21 mouse cellular contexts compared by ENCODE assay signal in genomic region chr5:12563132-12563531, GRCm38 (mm10).
DNase-seq lines count a peak whose midpoint lies in the region; ATAC-seq and TF ChIP-seq lines count a peak whose summit lies in the region.
"Had no signal": no experiment of that assay in that cellular context is flagged by ENCODE, and none has a peak within 500 bp of the region (broad histone marks: within the 10 kb centered on the region; RNA-seq: fewer than 3 reads in every experiment).

No protein-coding gene starts in this region.

- no peak for TF ChIP-seq POLR2A in testis, adult 2 months (IDR thresholded peaks at IDR 0.05; ENCODE audit: control insufficient read depth, low read depth, low read length)
- TF ChIP-seq POLR2A in CH12.LX (IDR thresholded peaks at IDR 0.05; ENCODE audit: low read depth, low read length) = no peak

- dilution Hi-C loops in CH12.LX (cut with MboI; ENCODE audit: extremely low pct_ligation_motif_present, extremely low pct_unique_long_range_greater_than_20kb, low sequenced_read_pairs) = no loop called here

- H3K27me3 ChIP-seq in midbrain, embryonic 13.5 days = 0 out of 2 replicates have a peak, but pooled peaks cover 4% of the 10 kb centered on the region
- no peaks in the 10 kb centered on the region for H3K27me3 ChIP-seq in midbrain, embryonic 14.5 days (ENCODE audit: control insufficient read depth, insufficient read depth, low read length)
- H3K27me3 ChIP-seq in testis, adult 2 months (ENCODE audit: control insufficient read depth, insufficient read depth, low read length) = no peaks in the 10 kb centered on the region
- H3K27me3 ChIP-seq in CH12.LX (replicated peaks) = no peaks in the 10 kb centered on the region
- H3K27me3 ChIP-seq: Patski had no signal

- no peak overlapping the region for H3K4me2 ChIP-seq in midbrain, embryonic 13.5 days (replicated peaks)
- H3K4me2 ChIP-seq in midbrain, embryonic 14.5 days (ENCODE audit: low read length) = no peak overlapping the region
- no peak overlapping the region for H3K4me2 ChIP-seq in CH12.LX (ENCODE audit: insufficient read depth, low read depth, poor library complexity, severe bottlenecking)

- no peaks in the 10 kb centered on the region for H3K79me2 ChIP-seq in CH12.LX (replicated peaks; ENCODE audit: control insufficient read depth, extremely low read depth, insufficient read depth, poor library complexity, severe bottlenecking)

- ATAC-seq in midbrain, embryonic 13.5 days = 0 out of 2 replicates have a peak, but pooled peaks have one; percentile 15
- ATAC-seq in midbrain, embryonic 14.5 days (ENCODE audit: low FRiP score, low TSS enrichment) = no peak
- ATAC-seq: activated CD4-positive, CD25-positive, alpha-beta regulatory T cell, adult 4 months; CD4-positive, CD25-positive, alpha-beta regulatory T cell, adult 4 months; Patski had no signal

- no peaks in the 10 kb centered on the region for H3K9me3 ChIP-seq in midbrain, embryonic 13.5 days
- no peaks in the 10 kb centered on the region for H3K9me3 ChIP-seq in midbrain, embryonic 14.5 days (ENCODE audit: control insufficient read depth, low read length)
- H3K9me3 ChIP-seq in CH12.LX (replicated peaks; ENCODE audit: low read length) = peaks cover 24% of the 10 kb centered on the region
- H3K9me3 ChIP-seq: G1E had no signal

- TF ChIP-seq CTCF in testis, adult 2 months (IDR thresholded peaks at IDR 0.05; ENCODE audit: control insufficient read depth, insufficient read depth, insufficient replicate concordance, low read depth, low read length) = no peak
- TF ChIP-seq CTCF in CH12.LX (conservative IDR thresholded peaks at IDR 0.05 in 1 of 2, IDR thresholded peaks at IDR 0.05 in 1 of 2; ENCODE audit: low read depth in 2 of 2, low read length in 2 of 2) = no peak

- no peak overlapping the region for H3K9ac ChIP-seq in midbrain, embryonic 13.5 days (replicated peaks)
- no peak overlapping the region for H3K9ac ChIP-seq in midbrain, embryonic 14.5 days (replicated peaks; ENCODE audit: low read length)
- no peak overlapping the region for H3K9ac ChIP-seq in CH12.LX (ENCODE audit: insufficient read depth, low read depth)

- no peak overlapping the region for H3K4me3 ChIP-seq in midbrain, embryonic 13.5 days (replicated peaks)
- H3K4me3 ChIP-seq in midbrain, embryonic 14.5 days (replicated peaks; ENCODE audit: low read depth, low read length) = no peak overlapping the region
- H3K4me3 ChIP-seq in testis, adult 2 months (ENCODE audit: control insufficient read depth, low read depth, low read length) = peak overlapping the region; percentile 24; the same call in 1 of the 2 replicates
- no peak overlapping the region for H3K4me3 ChIP-seq in CH12.LX (replicated peaks in 1 of 3; ENCODE audit: low read depth in 2 of 3, low read length in 2 of 3, poor library complexity in 1 of 3)

- no peak for DNase-seq in midbrain, embryonic 14.5 days
- DNase-seq in testis, postnatal 10 days (ENCODE audit: low spot score) = no peak
- no peak for DNase-seq in CH12.LX (ENCODE audit: extremely low read depth)
- no peak for DNase-seq in right cerebral cortex, postnatal 36 days (ENCODE audit: low spot score in 2 of 2)
- DNase-seq: adrenal gland, adult 2 months; adrenal gland, adult 8-10 months; adrenal gland, postnatal 10 days; adrenal gland, postnatal 14 days; adrenal gland, postnatal 25 days; adrenal gland, postnatal 36 days; B cell, adult 2 months; cerebellum, adult 11 months; cerebellum, adult 11-12 months; cerebellum, adult 18-20 months; cerebellum, adult 2 months had no signal

- 86% methylated on average over 11 of the region's 11 CpGs for WGBS in midbrain, embryonic 13.5 days
- WGBS in midbrain, embryonic 14.5 days = 89% methylated on average over 11 of the region's 11 CpGs

- H3K4me1 ChIP-seq in midbrain, embryonic 13.5 days (replicated peaks) = no peaks in the 10 kb centered on the region
- H3K4me1 ChIP-seq in midbrain, embryonic 14.5 days (ENCODE audit: control insufficient read depth, insufficient read depth, low read length) = no peaks in the 10 kb centered on the region
- H3K4me1 ChIP-seq in testis, adult 2 months (ENCODE audit: control insufficient read depth, insufficient read depth, low read length) = no peaks in the 10 kb centered on the region
- no peaks in the 10 kb centered on the region for H3K4me1 ChIP-seq in CH12.LX (ENCODE audit: control insufficient read depth in 1 of 2, insufficient read depth in 2 of 2)

- no peak for TF ChIP-seq EP300 in CH12.LX (IDR thresholded peaks at IDR 0.05; ENCODE audit: low read length)

- H3K27ac ChIP-seq in midbrain, embryonic 13.5 days = no peak overlapping the region
- H3K27ac ChIP-seq in midbrain, embryonic 14.5 days (replicated peaks; ENCODE audit: low read depth, low read length) = no peak overlapping the region
- no peak overlapping the region for H3K27ac ChIP-seq in testis, adult 2 months (ENCODE audit: control insufficient read depth, insufficient read depth, low read depth, low read length)
- H3K27ac ChIP-seq in CH12.LX (ENCODE audit: insufficient read depth, low read depth) = no peak overlapping the region

- no peak for TF ChIP-seq RAD21 in CH12.LX (IDR thresholded peaks at IDR 0.05; ENCODE audit: low read depth, low read length)

- in situ Hi-C loops in CH12.LX (cut with MboI; ENCODE audit: low pct_ligation_motif_present, low pct_unique_long_range_greater_than_20kb, low sequenced_read_pairs) = loop anchor here (25.0 kb wide), 1 partner anchor 1074 kb away; no protein-coding TSS in a partner anchor

- H3K36me3 ChIP-seq in midbrain, embryonic 13.5 days = no peaks in the 10 kb centered on the region
- no peaks in the 10 kb centered on the region for H3K36me3 ChIP-seq in midbrain, embryonic 14.5 days (ENCODE audit: control insufficient read depth, insufficient read depth, low read length)
- H3K36me3 ChIP-seq in testis, adult 2 months (ENCODE audit: control insufficient read depth, insufficient read depth, low read length) = no peaks in the 10 kb centered on the region
- no peaks in the 10 kb centered on the region for H3K36me3 ChIP-seq in CH12.LX (replicated peaks in 1 of 2; ENCODE audit: control insufficient read depth in 1 of 2, insufficient read depth in 1 of 2, low read length in 1 of 2)
- H3K36me3 ChIP-seq: G1E had no signal

TF ChIP-seq in CH12.LX, 34 proteins besides CTCF, POLR2A, EP300 and RAD21:
- peak; percentile 29; the same call in 1 of the 2 replicates for TF ChIP-seq JUN (IDR thresholded peaks at IDR 0.05; ENCODE audit: insufficient read depth, low read depth, low read length)
- peak; percentile 28 for TF ChIP-seq USF2 (conservative IDR thresholded peaks at IDR 0.05; ENCODE audit: low read depth, low read length)
- TF ChIP-seq ELF1 (IDR thresholded peaks at IDR 0.05; ENCODE audit: low read depth, low read length) = no peak
- peak; percentile 67 for TF ChIP-seq MAX (IDR thresholded peaks at IDR 0.05; ENCODE audit: low read length)
- peak; percentile 52; the same call in 1 of the 2 replicates for TF ChIP-seq USF1 (IDR thresholded peaks at IDR 0.05; ENCODE audit: low read depth, low read length)
